Mouse (Mus musculus) frontal cortex, postnatal 36 days (tissue): ENCODE measurements at regions not wholly inside any gene's neighbourhood (a gene's known extent, or its start where the extent isn't known, plus 50 kb on each side); places are given as distances from the start of the nearest gene placed in this dataset.

ENCODE experiments used
- DNase-seq, 2 experiments: peaks; one replicate each; pipeline ENCODE4 v3.0.0; 2022; ENCODE audit warnings: low spot score in 2 of 2

DNA sequence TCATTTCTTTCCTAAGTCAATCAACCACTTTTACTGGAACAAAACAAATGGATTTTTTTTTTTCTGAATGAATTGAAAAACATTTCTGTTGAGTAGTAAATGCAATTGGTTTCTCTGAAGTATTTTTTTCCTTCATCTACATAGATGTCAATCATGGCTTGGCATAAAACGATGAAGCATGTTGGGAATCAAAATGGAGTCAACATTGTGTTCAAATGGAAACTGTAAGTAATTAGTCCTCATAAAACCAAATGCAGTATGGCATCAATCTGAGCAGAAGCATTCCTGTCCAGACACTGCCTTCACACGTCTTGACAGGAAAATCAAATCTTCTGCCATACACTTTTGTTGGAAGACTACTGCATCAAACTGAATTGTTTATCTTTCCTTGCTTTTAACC lies 237.0 kb downstream of the Pcdh18 start:
- no peak for DNase-seq

DNA sequence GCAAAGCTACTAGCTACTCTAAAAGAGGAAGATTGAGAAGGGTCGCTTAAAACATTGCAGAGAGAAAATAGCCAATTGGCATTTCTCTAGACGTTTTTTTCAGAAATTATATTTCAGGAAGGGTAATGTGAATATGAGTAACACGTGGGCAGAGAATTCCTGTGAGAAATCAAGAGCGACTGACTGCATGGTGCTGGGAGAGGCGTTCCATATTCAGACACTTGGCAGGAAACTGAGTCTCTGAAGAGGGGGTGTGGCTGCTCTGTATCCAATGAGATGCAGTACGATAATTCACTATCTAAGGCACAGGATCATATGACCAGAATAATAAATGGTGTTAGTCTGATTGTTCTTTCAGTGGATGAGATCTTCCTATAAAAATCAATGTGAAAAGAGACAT lies 252.5 kb downstream of the Pcdh18 start:
- DNase-seq, result peak in 1 of 2 experiments; percentile 13

DNA sequence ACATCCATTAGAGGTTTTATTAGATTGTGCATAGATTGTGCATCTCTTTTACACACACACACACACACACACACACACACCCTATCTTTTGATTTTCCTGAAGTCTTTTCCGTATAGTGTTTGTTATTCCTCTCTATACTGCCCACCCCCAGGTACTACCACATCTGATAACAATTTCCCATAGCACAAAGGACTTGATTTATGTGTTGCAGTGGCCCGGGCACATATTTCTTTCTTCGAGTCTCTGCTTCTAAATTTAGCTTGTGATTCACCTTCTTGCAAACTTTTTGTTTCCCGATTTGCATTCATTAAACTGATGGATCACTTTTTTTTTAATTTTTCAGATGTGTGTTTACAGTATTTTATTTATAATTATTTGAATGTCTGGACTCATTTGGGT lies 254.8 kb downstream of the Pcdh18 start:
- DNase-seq, result no peak

DNA sequence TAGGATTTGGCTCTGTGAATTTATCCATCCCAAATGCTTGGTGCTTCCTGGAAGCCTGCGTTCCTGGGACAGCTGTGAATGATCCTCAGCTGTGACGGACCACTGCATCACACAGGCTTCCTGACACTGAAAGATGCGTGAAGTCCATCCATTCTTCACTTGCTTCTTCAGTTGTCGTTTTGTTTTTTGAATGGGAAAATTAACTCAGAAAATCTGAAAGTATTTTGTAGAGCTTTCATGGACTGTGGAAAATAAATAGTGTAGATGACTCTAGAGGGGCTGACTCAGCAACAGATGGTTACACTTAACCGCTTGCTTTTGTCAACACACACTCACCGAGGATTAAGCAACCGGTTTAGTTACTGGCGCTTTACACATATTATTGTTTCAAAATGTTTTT lies 272.0 kb downstream of the Pcdh18 start:
- DNase-seq, result no peak
